Mouse (Mus musculus) testis, adult 2 months (tissue): ENCODE results near the gene Sycp1. TPM values are rescaled to one million over a fixed set of nuclear protein-coding genes. Genes with fewer than 3 reads are reported as not detected.
A peak's percentile ranks its signal among the peaks of the same experiment; 100 is the strongest.

ENCODE experiments used
- H3K27ac ChIP-seq: fragments of 200-500 bp; 2 replicates; pipeline ENCODE4 v1.5.1; 2012; ENCODE audit warnings: low read depth, low read length; ENCODE audit not compliant: control insufficient read depth, insufficient read depth
- H3K27me3 ChIP-seq: fragments of 200-500 bp; 2 replicates; pipeline ENCODE4 v1.6.1; 2012; ENCODE audit warnings: mild to moderate bottlenecking, low read length, moderate library complexity; ENCODE audit not compliant: control insufficient read depth, insufficient read depth
- H3K36me3 ChIP-seq: fragments of 200-500 bp; 2 replicates; pipeline ENCODE4 v1.6.1; 2012; ENCODE audit warnings: mild to moderate bottlenecking, low read length; ENCODE audit not compliant: control insufficient read depth, insufficient read depth
- H3K4me1 ChIP-seq: fragments of 200-500 bp; 2 replicates; pipeline ENCODE4 v1.6.1; 2012; ENCODE audit warnings: low read length; ENCODE audit not compliant: control insufficient read depth, insufficient read depth
- H3K4me3 ChIP-seq: fragments of 200-500 bp; 2 replicates; pipeline ENCODE4 v1.5.1; 2012; ENCODE audit warnings: low read depth, mild to moderate bottlenecking, low read length, moderate library complexity, mixed read lengths; ENCODE audit not compliant: control insufficient read depth
- CTCF ChIP-seq: fragments of 200-500 bp; IDR thresholded peaks from 2 replicates; pipeline ENCODE4 v1.5.1; 2012; ENCODE audit warnings: low read depth, mild to moderate bottlenecking, inconsistent platforms, low read length, moderate library complexity; ENCODE audit not compliant: control insufficient read depth, insufficient read depth, insufficient replicate concordance
- POLR2A ChIP-seq: fragments of 200-500 bp; IDR thresholded peaks from 2 replicates; pipeline ENCODE4 v1.6.1; 2012; ENCODE audit warnings: low read depth, mild to moderate bottlenecking, inconsistent platforms, low read length, moderate library complexity; ENCODE audit not compliant: control insufficient read depth
- polyA plus RNA-seq: library from polyadenylated mRNA; depleted of rRNA; stranded (reverse); fragments of >200 nt; gene quantifications from 2 replicates; pipeline ENCODE4 v1.2.3, GENCODE M21; 2012; rRNA removed

The Sycp1 gene
- 28.9 and 33.5 TPM in 2 replicates for polyA plus RNA-seq

DNA sequence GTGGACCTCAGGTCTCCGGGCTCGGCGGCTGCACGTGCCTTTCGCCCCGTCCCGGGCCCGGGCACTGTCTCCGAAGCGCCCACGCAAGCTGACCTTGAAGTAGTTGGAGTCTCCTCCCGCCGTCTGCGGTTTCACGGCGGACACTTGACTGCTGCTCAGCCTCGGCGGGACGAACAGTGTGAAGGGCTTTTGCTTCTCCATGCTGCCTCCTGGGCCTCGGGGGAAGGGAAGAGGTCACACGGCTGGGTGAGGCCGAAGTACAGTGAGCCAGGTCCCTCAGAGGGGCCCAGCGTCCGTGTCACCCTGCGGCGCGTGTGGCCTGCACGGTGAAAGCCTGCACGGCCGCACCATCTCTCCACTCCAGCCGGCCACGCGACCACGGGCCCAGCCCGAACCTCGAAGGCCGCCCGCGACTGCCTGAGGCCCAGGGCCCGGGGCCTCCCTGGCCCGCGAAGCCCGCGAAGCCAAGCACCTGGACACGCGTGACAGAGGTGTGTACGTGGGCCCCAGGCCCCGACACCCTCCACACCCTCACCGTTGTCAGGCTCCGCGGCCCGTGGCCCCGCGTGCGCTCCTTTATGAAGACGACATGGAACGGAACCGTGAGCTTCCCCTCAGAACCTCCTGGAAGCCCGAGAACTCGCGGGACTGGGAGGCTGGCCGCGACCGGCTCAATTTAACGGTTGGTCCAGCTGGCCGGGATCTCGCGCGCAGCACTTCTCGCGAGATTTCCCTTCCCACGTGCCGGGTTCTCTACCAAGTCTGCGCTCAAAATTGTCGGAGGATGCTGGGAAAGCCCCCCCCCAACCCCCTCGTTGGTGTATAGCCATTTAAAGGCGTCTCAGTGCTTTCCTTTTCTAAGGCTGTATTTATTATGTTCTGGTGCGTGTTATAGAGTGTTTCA lies at the start of gene Sycp1:
Sycp1 (minus strand) TSS at position 650 of the 904 bp plus-strand sequence.
- TF ChIP-seq POLR2A, result peak; percentile 89
- no peak for TF ChIP-seq CTCF
- H3K4me3 ChIP-seq, result peak within 1 kb of the TSS; percentile 88
- H3K36me3 ChIP-seq, result no peaks in the 10 kb centered on the region
- peak within 1 kb of the TSS; percentile 96 for H3K27ac ChIP-seq
- H3K4me1 ChIP-seq, result peaks cover 3% of the 10 kb centered on the region
- H3K27me3 ChIP-seq, result no peaks in the 10 kb centered on the region

DNA sequence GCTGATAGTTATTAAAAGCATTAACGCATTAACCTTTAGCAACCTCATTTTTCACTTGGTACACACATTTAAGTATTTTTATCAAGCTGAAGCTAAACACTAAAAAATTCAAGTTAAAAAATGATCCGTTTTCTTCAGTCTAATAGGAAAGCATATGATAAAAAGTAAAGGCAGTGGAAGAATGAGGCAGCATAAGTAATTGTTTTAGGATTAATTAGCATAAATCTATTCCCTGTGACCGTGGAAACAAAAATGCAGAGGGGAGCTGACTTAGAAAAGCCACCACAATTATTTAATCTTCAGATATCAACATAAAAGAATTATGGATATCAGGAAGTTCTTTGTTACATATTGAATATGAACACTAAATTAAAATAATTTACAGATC lies 44.4 kb upstream of the Sycp1 start:
- H3K4me3 ChIP-seq, result no peak overlapping the region
- H3K27ac ChIP-seq, result no peak overlapping the region
- TF ChIP-seq CTCF (no peak), POLR2A (no peak)

GRCm38 (mm10) chr3:102979550-102980348 lies 43.8 kb upstream of the Sycp1 start:
- H3K4me3 ChIP-seq, result no peak overlapping the region
- H3K4me1 ChIP-seq, result no peaks in the 10 kb centered on the region
- H3K27ac ChIP-seq, result no peak overlapping the region
- TF ChIP-seq POLR2A, result no peak
- no peak for TF ChIP-seq CTCF
- no peaks in the 10 kb centered on the region for H3K36me3 ChIP-seq
- no peaks in the 10 kb centered on the region for H3K27me3 ChIP-seq

More for the DNA sequence above, 44.4 kb upstream of the Sycp1 start:
- Histone ChIP-seq H3K27me3 (no peaks in the 10 kb centered on the region), H3K4me1 (no peaks in the 10 kb centered on the region), H3K36me3 (no peaks in the 10 kb centered on the region)

- no peaks in the 10 kb centered on the region for H3K4me1 ChIP-seq
- H3K27ac ChIP-seq, result no peak overlapping the region
- TF ChIP-seq CTCF (no peak), POLR2A (no peak)
- H3K4me3 ChIP-seq, result no peak overlapping the region
- no peaks in the 10 kb centered on the region for H3K27me3 ChIP-seq
- no peaks in the 10 kb centered on the region for H3K36me3 ChIP-seq
These were observed 41.0 kb upstream of the Sycp1 start for GRCm38 (mm10) chr3:102976906-102977305.

GRCm38 (mm10) chr3:102970508-102970907 lies 34.6 kb upstream of the Sycp1 start:
- Histone ChIP-seq H3K27ac (no peak overlapping the region), H3K36me3 (no peaks in the 10 kb centered on the region), H3K4me3 (no peak overlapping the region), H3K4me1 (peaks cover 5% of the 10 kb centered on the region; the same call in 1 of the 2 replicates), H3K27me3 (no peaks in the 10 kb centered on the region)
- TF ChIP-seq POLR2A (no peak), CTCF (no peak)

GRCm38 (mm10) chr3:102970067-102970466 lies 34.2 kb upstream of the Sycp1 start:
- no peak overlapping the region for H3K4me3 ChIP-seq
- peaks cover 5% of the 10 kb centered on the region; the same call in 1 of the 2 replicates for H3K4me1 ChIP-seq
- H3K27me3 ChIP-seq, result no peaks in the 10 kb centered on the region
- TF ChIP-seq CTCF, result no peak
- no peak for TF ChIP-seq POLR2A
- H3K27ac ChIP-seq, result no peak overlapping the region
- H3K36me3 ChIP-seq, result no peaks in the 10 kb centered on the region

- Histone ChIP-seq H3K27ac (no peak within 1 kb of the TSS), H3K4me3 (no peak within 1 kb of the TSS), H3K36me3 (no peaks in the 10 kb centered on the region), H3K4me1 (no peaks in the 10 kb centered on the region), H3K27me3 (no peaks in the 10 kb centered on the region)
- TF ChIP-seq POLR2A (peak; percentile 56; the same call in 1 of the 2 replicates), CTCF (no peak)
These were observed 28.1 kb upstream of the Sycp1 start, which contains the start of gene Nr1h5 for GRCm38 (mm10) chr3:102964033-102964432. Gene Nr1h5, minus strand, starts transcription at chr3:102964133.
